Mouse (Mus musculus) spleen, adult 12 weeks (tissue): Measurements from ENCODE around the gene Gm3336.

Experiments
- DNase-seq: peaks from one replicate; pipeline ENCODE4 v3.0.0; 2022; ENCODE audit warnings: low spot score

The Gm3336 gene

DNA sequence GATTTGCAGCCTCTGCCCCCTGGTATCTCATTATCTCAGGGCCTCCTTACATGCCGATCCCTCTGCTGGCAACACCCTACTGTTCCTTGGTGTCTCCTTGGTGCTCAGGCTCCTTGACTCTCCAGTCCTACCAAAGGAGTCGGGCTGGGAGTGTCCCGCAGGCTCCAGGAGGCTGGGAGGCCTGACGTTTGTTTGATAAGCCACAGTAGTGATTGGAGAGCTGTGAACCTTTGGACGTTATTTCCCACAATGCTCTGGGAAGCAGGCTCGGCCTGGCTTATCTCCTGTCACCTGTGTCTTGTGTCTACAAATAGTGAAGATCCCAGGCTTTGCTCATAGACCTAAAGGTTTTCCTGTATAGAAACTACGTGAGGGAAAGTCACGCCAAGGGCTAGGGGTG is 45.7 kb downstream of the Gm3336 start:
- DNase-seq, result peak; percentile 41

DNA sequence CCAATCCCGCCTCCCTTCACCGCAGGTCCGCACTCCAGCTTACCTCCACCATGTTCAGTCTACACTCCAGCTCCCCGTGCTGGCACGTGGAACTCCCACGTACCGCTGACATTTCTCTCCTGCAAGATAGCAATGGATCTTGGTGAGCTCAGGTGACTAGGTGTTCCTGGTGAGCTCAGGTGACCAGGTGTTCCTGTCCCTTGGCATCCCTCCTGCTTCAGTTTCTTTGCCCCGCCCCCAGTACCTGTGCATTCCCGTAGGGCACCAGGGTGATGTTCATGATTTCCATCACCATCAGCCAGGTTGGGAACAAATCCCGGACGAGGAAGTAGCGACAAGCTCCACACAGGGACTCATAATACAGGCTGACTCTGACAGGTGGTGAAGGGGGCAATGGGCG is 46.3 kb downstream of the Gm3336 start:
- DNase-seq, result no peak

DNA sequence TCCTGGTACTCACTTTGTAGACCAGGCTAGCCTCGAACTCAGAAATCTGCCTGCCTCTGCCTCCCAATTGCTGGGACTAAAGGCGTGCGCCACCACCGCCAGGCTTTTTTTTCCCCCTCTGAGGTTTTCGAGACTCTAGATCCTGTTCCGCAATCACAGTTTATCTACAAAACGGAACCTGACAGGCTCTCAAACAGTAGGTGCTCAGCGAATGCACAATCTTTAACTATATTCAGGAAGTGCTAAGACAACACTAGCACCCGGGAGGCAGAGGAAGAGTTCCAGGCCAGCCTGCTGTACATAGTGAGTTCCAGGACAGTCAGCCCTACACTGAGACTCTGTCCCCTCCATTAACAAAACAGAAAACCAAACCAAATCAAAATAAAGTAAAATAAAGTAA is 47.0 kb downstream of the Gm3336 start:
- no peak for DNase-seq

DNA sequence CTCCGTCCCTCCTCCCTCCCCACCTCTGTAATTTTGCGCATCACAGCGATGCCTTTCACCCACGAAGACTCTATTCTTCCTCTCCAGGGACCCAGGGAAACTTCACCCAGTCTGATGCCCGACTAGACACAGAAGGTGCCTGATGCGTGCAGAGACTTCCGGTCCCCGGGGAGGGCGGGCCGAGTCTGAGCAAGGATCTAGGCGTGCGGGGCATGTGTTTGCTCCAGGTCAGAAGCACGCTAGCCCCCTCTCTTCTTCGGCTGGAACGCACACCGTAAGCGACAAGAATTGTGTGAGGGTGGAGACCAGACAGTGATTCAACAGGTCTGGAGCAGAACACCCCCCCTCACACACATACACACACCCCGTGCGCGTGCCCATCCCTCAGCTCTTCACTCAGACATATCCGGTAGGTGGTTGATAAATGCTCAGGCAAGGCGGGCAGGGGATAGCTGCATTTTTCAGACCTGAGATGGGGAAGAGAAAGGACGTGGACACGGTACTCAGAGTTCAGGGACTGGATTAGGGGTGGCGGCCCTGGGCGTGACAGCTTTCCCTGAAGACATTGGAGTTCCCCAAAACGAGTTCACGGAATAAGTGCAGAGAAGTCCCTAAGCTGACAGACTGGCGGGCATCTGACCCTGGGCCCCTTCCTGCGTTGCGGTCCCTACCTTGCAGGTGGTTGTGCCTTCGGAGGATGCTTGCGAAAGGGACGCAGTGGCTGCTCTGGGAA is 47.7 kb downstream of the Gm3336 start:
- DNase-seq, result peak; percentile 61

DNA sequence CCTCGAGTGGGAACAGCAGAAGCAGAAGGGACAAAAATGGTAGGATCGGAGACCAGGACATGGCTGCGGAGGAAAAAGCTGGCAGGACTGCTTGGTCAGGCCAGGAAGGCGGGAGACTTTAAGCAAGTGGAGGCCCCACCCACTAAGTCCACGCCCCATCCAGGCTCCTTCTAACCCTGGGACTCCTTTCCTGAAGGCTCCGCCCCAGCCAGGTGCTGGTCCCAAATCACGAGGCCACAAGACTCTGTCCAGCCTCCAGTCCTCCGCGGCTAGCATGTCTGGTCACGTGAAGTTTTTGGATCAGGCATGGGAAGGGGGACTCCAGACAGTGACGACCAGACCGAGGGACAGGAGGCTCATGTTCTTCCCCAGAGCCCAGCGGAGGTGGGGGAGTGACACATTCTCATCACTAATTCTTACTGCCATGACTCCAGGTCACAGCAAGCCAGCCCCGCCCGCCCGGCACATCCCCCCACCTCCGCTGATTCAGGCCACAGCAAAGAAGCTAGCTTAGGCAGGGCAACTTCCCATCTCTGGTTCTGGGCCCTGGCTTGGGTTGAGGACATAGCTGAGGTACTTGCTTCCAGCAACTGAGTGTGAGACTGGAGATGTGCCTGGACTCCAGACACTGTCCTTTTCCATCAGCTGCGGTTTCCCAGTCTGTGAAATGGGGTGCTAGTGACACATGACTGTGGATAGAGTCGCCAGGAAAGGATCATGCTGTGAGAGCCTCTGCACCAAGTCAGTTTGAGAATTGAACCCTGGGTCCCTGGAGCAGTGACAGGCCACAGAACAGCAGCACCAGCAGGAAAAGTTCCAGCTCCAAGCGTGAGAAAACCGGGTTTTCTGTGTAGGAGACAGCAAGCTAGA is 48.5 kb downstream of the Gm3336 start:
- peak; percentile 60 for DNase-seq

DNA sequence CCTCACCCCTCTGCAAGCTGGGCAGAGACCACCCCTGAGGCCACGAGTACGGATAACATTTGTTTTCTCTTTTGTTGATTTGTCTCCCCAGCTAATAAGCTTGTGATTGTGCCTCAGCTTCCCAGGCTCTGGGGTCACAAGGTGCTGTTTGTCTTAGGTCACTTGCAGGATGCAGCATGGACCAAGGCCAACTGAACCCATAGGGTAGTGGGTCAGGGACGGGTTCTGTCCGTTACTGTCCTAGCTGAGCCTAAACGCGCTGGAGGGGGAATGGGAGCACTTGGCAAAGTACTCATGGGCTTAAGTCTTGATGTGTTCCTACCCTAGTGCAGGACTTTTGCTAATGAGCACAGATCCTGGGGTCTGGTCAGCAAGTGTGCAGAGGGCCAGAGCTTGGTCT is 49.2 kb downstream of the Gm3336 start:
- DNase-seq, result no peak

DNA sequence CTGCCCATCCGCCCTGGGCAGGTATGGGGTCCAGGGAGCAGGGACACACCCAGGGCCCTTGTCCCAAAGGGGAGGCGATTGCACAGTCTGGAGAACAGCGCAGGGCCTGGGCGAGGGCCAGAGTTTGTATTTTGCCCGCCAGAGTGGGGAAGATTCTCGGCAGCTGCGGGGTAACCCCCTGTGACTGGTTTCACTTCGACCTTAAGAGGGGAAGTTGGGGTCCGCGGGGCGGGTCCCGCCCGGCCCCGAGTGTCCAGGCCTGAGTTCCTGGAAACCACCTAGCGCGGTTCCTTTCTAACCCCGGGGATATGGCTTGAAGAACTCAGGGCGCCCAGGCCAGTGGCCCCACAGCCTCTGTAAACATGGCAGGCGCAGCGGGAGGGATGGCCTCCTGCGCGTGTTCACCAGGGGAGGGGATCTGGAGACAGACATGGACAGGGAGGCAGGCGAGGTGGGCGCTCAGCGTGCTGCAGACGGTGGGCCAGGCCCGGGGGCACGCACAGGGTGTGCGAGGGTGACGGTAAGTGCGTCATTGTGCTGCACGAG is 50.0 kb downstream of the Gm3336 start:
- DNase-seq, result peak; percentile 56

DNA sequence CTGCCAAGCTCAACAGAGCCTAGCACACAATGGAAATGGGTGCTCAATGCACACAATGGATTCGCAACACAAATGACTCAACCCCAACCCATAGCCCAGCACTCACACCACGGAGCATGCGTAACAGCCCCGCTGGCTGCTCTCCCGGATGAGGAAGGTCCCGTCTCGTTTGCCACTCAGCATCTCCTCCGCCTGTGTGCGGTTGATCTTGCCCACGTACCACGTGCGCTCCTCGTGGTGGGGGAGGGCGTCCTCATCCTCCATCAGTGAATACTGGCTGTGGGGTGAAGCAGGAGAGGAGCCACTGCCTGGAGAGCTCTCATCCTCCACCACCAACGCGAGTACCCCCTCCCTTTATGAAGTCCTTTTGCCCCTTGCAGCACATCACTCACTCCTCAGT is 50.6 kb downstream of the Gm3336 start:
- DNase-seq, result no peak

DNA sequence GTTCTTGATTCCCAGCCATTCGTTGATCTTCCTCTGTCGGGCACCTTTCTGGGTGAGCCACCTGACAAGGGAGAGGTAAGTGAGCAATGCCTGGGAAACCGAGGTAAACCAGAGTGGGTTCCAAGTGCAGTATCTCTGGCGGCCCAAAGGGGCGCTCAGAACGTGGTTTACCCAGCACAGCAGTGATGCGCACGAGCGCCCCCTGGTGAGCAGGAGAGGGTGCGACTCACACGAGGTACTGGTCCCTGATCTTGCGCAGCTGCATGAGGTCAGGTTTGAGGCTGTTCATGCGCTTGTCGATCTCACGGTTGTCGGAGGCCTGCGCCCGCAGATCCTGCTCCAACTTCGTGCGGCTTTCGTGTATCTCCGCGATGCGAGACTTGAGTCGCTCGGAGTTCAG is 51.0 kb downstream of the Gm3336 start:
- DNase-seq, result peak; percentile 91

DNA sequence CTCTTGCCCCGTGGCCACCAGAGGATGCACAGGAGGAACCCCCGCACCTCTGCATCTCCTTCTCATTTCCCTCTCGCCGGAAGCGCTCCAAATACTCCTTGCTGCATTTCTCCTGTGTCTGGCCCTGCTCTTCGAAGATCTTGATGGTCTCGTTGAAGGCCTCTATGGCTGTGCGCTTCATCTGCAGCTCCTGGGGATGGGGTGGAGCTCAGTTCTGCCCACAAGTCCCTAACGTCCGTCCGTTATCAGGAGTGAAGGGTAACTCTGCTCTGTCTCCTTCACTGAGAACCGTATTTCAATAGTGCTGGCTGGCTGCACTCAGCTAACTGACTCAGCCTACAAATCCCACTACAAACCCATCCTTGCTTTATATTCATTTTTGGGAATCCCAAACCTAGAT is 51.5 kb downstream of the Gm3336 start:
- DNase-seq, result no peak

DNA sequence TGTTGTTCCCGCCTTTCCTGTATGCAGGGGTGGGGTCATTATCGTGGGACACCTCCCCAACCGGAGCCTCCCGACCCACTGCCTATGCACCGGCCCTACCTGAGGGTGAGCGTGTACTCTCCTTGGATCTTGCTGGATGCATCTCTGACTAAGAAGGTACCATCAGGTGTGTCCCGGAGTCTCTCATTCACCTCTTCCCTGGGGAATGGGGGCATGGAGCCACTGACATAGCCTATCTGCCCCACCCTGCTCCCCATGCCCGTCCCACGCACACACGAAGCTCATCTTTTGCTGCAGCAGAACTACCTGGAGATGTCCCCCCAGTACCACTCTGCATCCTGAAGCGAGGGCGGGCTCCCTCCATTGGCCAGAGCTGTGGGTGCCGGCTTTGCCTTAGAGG is 52.4 kb downstream of the Gm3336 start:
- no peak for DNase-seq

DNA sequence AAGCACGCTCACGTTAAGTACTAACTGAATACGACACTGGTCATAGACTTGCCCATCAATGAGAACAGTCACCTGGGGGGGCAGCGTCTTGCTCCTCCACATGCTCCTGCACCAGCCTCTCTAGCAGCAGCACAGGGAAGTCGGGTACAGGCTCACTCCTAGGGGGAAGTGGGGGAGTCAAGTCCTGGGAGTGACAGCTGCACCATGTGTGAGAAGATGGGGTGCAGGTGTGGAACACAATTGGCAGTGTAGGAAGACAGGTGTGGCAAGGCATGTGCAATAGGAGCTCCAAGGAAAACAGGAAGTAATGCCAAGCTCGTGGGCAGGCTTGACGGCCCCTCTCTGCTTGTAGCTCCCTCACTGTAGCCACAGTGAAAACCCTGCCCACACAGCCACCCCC is 52.9 kb downstream of the Gm3336 start:
- no peak for DNase-seq

DNA sequence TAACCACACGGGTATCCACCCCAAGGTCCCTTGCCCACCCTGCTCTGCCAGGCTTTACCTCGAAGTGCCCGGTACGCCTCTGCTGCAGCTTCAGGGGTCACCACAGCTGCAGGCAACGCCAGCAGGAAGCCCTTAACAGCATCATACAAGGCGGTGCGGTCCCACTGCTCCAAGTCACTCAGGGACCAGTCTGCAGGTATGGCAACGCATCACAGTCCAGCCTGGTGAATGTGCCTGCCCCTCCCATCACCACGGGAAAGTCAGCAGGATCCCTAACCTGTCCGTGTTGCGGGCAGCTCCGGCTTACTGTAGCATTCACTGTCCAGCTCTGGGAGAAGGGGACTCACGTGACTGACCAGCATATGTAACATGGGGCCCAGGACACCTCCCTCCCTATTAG is 53.7 kb downstream of the Gm3336 start:
- no peak for DNase-seq
